Mouse (Mus musculus) small intestine, adult 2 months (tissue): Measurements from ENCODE around the gene Agrp. TPM values are rescaled to one million over a fixed set of nuclear protein-coding genes. Genes with fewer than 3 reads are reported as not detected.

Source experiments
- H3K27ac ChIP-seq: fragments of 200-500 bp; 2 replicates; pipeline ENCODE4 v1.5.1; 2012; ENCODE audit warnings: low read depth, low read length, control low read depth, inconsistent platforms; ENCODE audit not compliant: insufficient read depth
- H3K27me3 ChIP-seq: fragments of 200-500 bp; 2 replicates; pipeline ENCODE4 v1.6.1; 2012; ENCODE audit warnings: mild to moderate bottlenecking, moderate library complexity, low read length, inconsistent platforms; ENCODE audit not compliant: control insufficient read depth, insufficient read depth
- H3K36me3 ChIP-seq: fragments of 200-500 bp; 2 replicates; pipeline ENCODE4 v1.6.1; 2012; ENCODE audit warnings: mild to moderate bottlenecking, low read length, control low read depth, inconsistent platforms; ENCODE audit not compliant: control insufficient read depth, insufficient read depth
- H3K4me1 ChIP-seq: fragments of 200-500 bp; 2 replicates; pipeline ENCODE4 v1.6.1; 2012; ENCODE audit warnings: low read length, inconsistent platforms, mixed read lengths; ENCODE audit not compliant: control insufficient read depth, insufficient read depth, insufficient read length
- H3K4me3 ChIP-seq: fragments of 200-500 bp; 2 replicates; pipeline ENCODE4 v1.5.1; 2012; ENCODE audit warnings: low read depth, mild to moderate bottlenecking, control low read depth, inconsistent platforms, low read length, moderate library complexity
- CTCF ChIP-seq: fragments of 200-500 bp; IDR thresholded peaks from 2 replicates; pipeline ENCODE4 v1.5.1; 2012; ENCODE audit warnings: low read depth, mild to moderate bottlenecking, control low read depth, inconsistent platforms, low read length, moderate library complexity, mixed read lengths; ENCODE audit not compliant: insufficient replicate concordance, insufficient read length; ENCODE audit errors: extremely low read depth
- POLR2A ChIP-seq: fragments of 200-500 bp; IDR thresholded peaks from 2 replicates; pipeline ENCODE4 v1.6.1; 2012; ENCODE audit warnings: low read depth, mild to moderate bottlenecking, control low read depth, inconsistent platforms, low read length, moderate library complexity
- WGBS: fragments of 180-500 bp; shearing (Covaris S2); methylation state at CpG from one replicate; pipeline ENCODE4 v1.1.7; 2018; 5-methylcytosine and 5-hydroxymethylcytosine counted together
- polyA plus RNA-seq: library from polyadenylated mRNA; depleted of rRNA; stranded (reverse); fragments of >200 nt; gene quantifications from 2 replicates; pipeline ENCODE4 v1.2.3, GENCODE M21; 2012

Gene Agrp
- polyA plus RNA-seq, 1 experiment = 0.35 TPM

DNA sequence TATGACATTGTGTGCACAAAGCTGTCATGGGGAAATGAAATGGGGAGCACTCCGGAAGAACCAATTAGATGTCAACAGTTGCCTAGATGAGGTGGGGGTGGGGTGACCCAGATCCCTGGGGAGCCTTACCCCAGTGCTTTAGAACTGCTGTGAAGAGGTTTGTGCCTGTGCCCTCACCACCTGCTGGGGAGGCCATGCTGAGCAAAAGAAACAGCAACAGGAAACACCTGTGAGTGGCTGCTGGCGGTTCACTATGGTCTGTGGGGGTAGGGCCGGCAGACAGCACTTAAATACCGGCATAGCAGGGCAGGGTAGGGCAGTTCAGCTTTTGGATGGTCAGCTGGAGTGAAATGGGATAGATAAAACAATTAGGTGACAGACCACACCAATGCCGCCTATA, 14.1 kb downstream of the Agrp start:
- Histone ChIP-seq H3K27ac (peak overlapping the region; percentile 89), H3K27me3 (no peaks in the 10 kb centered on the region), H3K4me1 (peaks cover 7% of the 10 kb centered on the region; the same call in 1 of the 2 replicates), H3K36me3 (peaks cover 13% of the 10 kb centered on the region; the same call in 1 of the 2 replicates), H3K4me3 (peak overlapping the region; percentile 32; the same call in 1 of the 2 replicates)
- TF ChIP-seq CTCF = no peak
- TF ChIP-seq POLR2A = no peak
- 36% methylated on average over 5 of the region's 5 CpGs for WGBS

DNA sequence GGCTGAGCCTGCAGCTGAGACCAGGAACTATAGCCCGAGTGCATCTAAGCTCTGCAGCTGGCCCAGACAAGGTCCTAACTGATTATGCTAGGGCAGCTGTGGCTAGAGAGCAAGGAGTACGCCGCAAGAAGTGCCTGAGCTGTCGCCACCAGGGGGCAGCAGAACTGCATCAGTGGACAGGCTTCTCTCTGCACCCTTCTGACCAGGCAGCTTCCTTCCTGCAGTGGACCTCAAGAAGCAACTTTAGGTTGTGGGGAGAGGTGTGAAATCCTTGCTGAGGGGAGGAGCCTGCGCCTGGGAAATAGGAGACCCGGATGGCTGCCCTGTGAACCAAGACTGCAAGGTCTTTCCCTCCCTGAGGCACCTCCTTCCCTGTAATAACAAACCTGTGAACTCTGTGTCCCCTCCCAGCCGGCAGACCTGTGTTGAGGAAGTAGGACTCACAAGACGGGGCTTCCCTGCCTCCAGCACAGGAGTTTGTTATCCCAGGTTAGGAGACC, 14.7 kb downstream of the Agrp start:
- H3K27me3 ChIP-seq = no peaks in the 10 kb centered on the region
- TF ChIP-seq POLR2A = no peak
- peak; percentile 98 for TF ChIP-seq CTCF
- WGBS = 3% methylated on average over 8 of the region's 8 CpGs
- peak overlapping the region; percentile 32 for H3K4me3 ChIP-seq
- peak overlapping the region; percentile 89 for H3K27ac ChIP-seq
- H3K36me3 ChIP-seq = peaks cover 16% of the 10 kb centered on the region; the same call in 1 of the 2 replicates
- H3K4me1 ChIP-seq = peaks cover 7% of the 10 kb centered on the region; the same call in 1 of the 2 replicates

DNA sequence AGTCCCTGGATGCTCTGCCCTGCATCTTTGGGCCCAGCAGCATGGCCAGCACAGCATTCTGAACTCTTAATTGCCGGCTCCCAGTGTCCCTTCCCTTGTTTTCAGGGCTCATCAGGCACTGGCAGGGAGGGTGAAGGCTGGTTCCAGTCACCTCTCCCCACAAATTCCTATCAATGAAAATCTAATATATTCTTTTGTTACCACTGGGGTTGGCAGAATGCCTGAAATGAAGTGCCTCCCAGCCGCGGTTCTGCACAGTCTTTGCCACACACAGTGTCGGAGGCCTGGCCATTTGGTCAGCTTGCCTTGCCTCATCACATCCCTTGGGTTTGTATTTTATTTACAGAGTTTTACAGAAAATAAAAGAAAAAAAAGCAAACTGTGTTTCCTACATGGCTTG, 15.4 kb downstream of the Agrp start:
- H3K27ac ChIP-seq = no peak overlapping the region
- H3K36me3 ChIP-seq = peaks cover 22% of the 10 kb centered on the region; the same call in 1 of the 2 replicates
- TF ChIP-seq CTCF (no peak), POLR2A (no peak)
- H3K4me1 ChIP-seq = peaks cover 7% of the 10 kb centered on the region; the same call in 1 of the 2 replicates
- no peak overlapping the region for H3K4me3 ChIP-seq
- 66% methylated on average over 4 of the region's 4 CpGs for WGBS
- H3K27me3 ChIP-seq = no peaks in the 10 kb centered on the region

DNA sequence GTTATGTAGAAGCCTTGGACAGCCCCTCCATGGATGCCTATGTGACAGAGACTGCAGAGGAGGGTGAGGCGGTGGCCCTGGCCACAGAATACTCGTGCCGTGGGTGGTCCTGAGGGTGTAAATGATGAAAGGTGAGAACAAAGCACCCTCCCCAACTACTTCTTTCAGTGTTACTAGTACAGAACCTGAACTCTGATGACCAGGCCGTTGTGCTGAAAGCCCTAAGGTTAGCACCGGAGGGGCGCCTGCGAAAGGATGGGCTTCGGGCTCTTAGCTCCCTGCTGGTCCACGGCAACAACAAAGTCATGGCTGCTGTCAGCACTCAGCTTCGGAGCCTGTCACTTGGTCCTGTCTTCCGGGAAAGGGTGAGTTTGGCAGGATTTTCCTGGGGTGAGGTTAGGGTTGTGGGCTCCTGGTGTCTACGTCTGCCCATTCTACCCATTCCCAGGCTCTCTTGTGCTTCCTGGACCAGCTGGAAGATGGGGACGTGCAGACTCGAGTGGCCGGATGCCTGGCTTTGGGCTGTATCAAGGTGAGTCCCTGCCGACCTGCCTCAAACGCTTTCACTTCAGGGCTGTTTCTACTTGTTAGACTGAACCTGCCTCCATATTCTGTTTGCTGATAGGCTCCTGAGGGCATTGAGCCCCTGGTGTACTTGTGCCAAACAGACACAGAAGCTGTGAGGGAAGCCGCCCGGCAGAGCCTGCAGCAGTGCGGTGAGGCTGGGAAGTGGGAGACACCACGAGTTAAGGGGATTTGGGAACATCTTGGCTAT, 16.1 kb downstream of the Agrp start:
- Histone ChIP-seq H3K27me3 (no peaks in the 10 kb centered on the region), H3K4me3 (no peak overlapping the region), H3K36me3 (peaks cover 24% of the 10 kb centered on the region; the same call in 1 of the 2 replicates), H3K4me1 (peaks cover 7% of the 10 kb centered on the region; the same call in 1 of the 2 replicates), H3K27ac (no peak overlapping the region)
- TF ChIP-seq CTCF (no peak), POLR2A (no peak)
- 91% methylated on average over 21 of the region's 21 CpGs for WGBS

DNA sequence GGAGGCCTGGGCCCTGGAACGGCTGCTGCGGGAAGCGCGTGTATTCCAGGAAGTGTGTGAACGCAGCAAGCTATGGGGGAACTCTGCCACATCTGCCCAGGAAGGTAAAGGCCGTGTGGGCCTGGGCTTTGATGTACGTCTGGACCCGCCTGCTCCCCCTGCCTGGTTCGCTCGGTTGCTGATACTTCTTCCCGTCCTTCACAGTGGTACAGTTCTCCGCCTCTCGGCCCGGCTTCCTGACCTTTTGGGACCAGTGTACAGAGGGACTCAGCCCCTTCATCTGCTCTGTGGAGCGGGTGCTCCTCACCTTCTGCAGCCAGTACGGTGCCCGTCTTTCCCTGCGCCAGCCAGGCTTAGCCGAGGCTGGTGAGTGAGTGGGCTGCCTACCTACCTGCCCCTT, 17.0 kb downstream of the Agrp start:
- H3K27ac ChIP-seq = no peak overlapping the region
- peaks cover 27% of the 10 kb centered on the region; the same call in 1 of the 2 replicates for H3K36me3 ChIP-seq
- no peaks in the 10 kb centered on the region for H3K27me3 ChIP-seq
- no peak for TF ChIP-seq CTCF
- TF ChIP-seq POLR2A = no peak
- H3K4me1 ChIP-seq = peaks cover 7% of the 10 kb centered on the region; the same call in 1 of the 2 replicates
- 93% methylated on average over 19 of the region's 19 CpGs for WGBS
- no peak overlapping the region for H3K4me3 ChIP-seq

DNA sequence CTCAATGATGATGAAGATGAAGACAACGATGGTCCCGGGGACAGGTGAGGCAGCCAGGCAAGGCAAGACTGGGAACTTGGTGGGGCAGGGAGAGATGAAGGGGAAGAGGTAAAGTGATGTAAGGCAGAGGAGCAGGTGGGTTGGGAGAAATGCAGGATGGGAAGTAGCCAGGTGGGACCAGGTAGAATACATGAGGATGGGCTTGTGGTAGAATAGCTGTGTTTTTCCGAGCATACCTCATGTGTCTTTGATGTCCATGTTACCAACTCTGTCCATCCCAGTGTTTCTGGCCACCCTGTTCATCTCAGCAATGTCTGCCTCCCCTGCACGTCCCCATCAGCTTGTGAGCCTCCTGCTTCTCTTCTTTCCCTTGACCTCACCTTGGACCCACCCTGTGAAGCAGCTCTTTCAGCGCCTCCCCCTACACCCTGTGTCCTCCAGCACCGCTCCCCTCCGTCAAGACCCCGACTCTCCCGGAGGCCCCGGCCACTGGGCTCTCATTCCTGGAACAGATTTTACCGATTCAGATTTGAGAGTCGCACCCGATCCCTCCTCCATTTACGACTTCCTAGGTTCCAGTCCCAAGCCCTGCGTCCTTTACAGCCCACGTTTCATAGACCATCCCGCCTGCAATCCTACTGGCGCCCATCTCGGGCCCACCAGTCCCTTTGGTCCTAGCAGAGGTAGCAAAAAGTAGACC, 18.2 kb downstream of the Agrp start:
- no peak for TF ChIP-seq POLR2A
- no peak for TF ChIP-seq CTCF
- Histone ChIP-seq H3K27me3 (0 out of 2 replicates have a peak, but pooled peaks cover 2% of the 10 kb centered on the region), H3K4me1 (peaks cover 8% of the 10 kb centered on the region), H3K27ac (no peak overlapping the region), H3K36me3 (peaks cover 27% of the 10 kb centered on the region; the same call in 1 of the 2 replicates), H3K4me3 (no peak overlapping the region)
- 95% methylated on average over 19 of the region's 19 CpGs for WGBS
